Mouse (Mus musculus) cortical plate, adult 2 months (tissue): Measurements from ENCODE around the gene Nkg7.

Experiments
- CTCF ChIP-seq: fragments of 200-500 bp; IDR thresholded peaks from 2 replicates; pipeline ENCODE4 v1.5.1; 2011; ENCODE audit warnings: mild to moderate bottlenecking, control low read depth, low read length; ENCODE audit not compliant: insufficient read depth; ENCODE audit errors: extremely low read depth
- POLR2A ChIP-seq: fragments of 200-500 bp; IDR thresholded peaks from 2 replicates; pipeline ENCODE4 v1.6.1; 2011; ENCODE audit warnings: mild to moderate bottlenecking, low read length, control low read depth; ENCODE audit not compliant: insufficient read depth; ENCODE audit errors: extremely low read depth

DNA sequence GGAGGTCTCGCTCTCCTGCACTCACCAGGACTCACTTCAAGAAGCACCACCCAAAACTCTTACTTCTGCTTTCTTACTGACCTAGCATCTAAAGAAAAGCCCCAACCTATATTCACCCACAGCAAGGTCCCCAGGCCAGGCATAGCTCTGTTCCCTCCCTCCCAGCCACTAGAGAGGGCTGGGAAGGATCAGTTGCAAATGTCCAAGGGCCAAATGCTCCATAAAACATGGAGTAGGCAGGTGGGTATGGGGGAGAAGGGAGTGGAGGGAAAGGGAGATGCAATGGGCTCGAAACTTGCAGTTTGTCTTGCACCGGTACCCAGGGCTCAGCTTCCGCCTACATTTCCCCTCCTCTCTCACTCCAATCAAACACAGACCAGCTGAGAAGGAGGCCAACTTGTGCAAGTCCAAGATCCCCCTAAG is 28.7 kb upstream of the Nkg7 start, which contains the start of gene Siglecg:
- TF ChIP-seq CTCF = no peak
- TF ChIP-seq POLR2A = no peak
